27 mouse cellular contexts compared by ENCODE assay signal in the genomic region with DNA sequence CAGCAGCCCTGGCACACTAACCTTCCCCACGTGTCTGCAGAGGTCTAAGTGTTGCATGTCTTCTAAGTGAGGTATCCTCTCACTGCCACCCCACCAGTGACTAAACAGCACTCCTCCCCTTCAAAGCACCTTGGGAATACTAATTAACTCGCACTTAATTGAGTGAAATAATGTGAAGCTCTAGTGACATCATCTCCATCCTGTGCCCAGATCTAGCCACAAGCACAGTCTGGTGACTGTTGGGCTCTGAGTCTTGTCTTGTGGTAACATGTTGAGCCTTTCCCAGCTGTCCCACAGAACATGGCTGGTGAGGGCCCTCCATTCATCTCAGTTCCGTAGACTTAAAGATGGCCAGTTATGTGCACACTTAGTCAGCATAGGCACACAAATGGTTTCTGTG. TPM values are rescaled to one million over a fixed set of nuclear protein-coding genes. Genes with fewer than 3 reads are reported as not detected.
A peak's percentile ranks its signal among the peaks of the same experiment; 100 is the strongest.
DNase-seq lines count a peak whose midpoint lies in the region; ATAC-seq and TF ChIP-seq lines count a peak whose summit lies in the region.
"Had no signal": no experiment of that assay in that cellular context is flagged by ENCODE, and none has a peak within 500 bp of the region (broad histone marks: within the 10 kb centered on the region; RNA-seq: fewer than 3 reads in every experiment).

No protein-coding gene starts in this region.

- DNase-seq in hindbrain, embryonic 14.5 days (ENCODE audit: low spot score) = no peak
- peak; percentile 10 for DNase-seq in midbrain, postnatal 0 days (ENCODE audit: low spot score)
- DNase-seq in midbrain, embryonic 14.5 days = no peak
- DNase-seq in Muller cell, postnatal 12 days (ENCODE audit: inconsistent ontology term) = peak; percentile 19
- DNase-seq in lung, adult 18-20 months = no peak
- no peak for DNase-seq in adrenal gland, adult 2 months
- DNase-seq: adrenal gland, postnatal 10 days; adrenal gland, postnatal 25 days; cerebellum, adult 11 months; cerebellum, adult 18-20 months; cerebellum, adult 8-10 months; cerebellum, adult 9-11 months; cerebellum, postnatal 14 days; cerebellum, postnatal 36 days; embryo, embryonic 11 days had no signal

- H3K4me2 ChIP-seq in hindbrain, embryonic 16.5 days (ENCODE audit: low read length) = no peak overlapping the region
- H3K4me2 ChIP-seq in hindbrain, embryonic 14.5 days (replicated peaks) = no peak overlapping the region
- H3K4me2 ChIP-seq in midbrain, postnatal 0 days (ENCODE audit: low read depth, low read length, poor library complexity, severe bottlenecking) = no peak overlapping the region
- H3K4me2 ChIP-seq in midbrain, embryonic 14.5 days (ENCODE audit: low read length) = no peak overlapping the region
- H3K4me2 ChIP-seq: embryonic facial prominence, embryonic 13.5 days; embryonic facial prominence, embryonic 15.5 days; forebrain, embryonic 12.5 days had no signal

- no peak for TF ChIP-seq CTCF in midbrain, postnatal 0 days (IDR thresholded peaks at IDR 0.05)

- WGBS in hindbrain, embryonic 16.5 days = 71% methylated on average over 3 of the region's 3 CpGs
- 68% methylated on average over 3 of the region's 3 CpGs for WGBS in hindbrain, embryonic 14.5 days
- 78% methylated on average over 3 of the region's 3 CpGs for WGBS in midbrain, postnatal 0 days
- 71% methylated on average over 3 of the region's 3 CpGs for WGBS in midbrain, embryonic 14.5 days

- ATAC-seq in hindbrain, embryonic 16.5 days = 0 out of 2 replicates have a peak, but pooled peaks have one; percentile 24
- ATAC-seq in hindbrain, embryonic 14.5 days (ENCODE audit: low FRiP score) = no peak
- ATAC-seq in midbrain, postnatal 0 days (ENCODE audit: low FRiP score) = no peak
- ATAC-seq in midbrain, embryonic 14.5 days (ENCODE audit: low FRiP score, low TSS enrichment) = no peak
- ATAC-seq: activated CD4-positive, CD25-positive, alpha-beta regulatory T cell, adult 4 months; forebrain, embryonic 14.5 days; forebrain, embryonic 16.5 days had no signal

- no peaks in the 10 kb centered on the region for H3K36me3 ChIP-seq in hindbrain, embryonic 16.5 days (ENCODE audit: control insufficient read depth, insufficient read depth, low read length)
- 0 out of 2 replicates have a peak, but pooled peaks cover 3% of the 10 kb centered on the region for H3K36me3 ChIP-seq in hindbrain, embryonic 14.5 days (replicated peaks; ENCODE audit: control insufficient read depth, insufficient read depth)
- H3K36me3 ChIP-seq in midbrain, postnatal 0 days (ENCODE audit: insufficient read depth, low read length) = no peaks in the 10 kb centered on the region
- H3K36me3 ChIP-seq in midbrain, embryonic 14.5 days (ENCODE audit: control insufficient read depth, insufficient read depth, low read length) = no peaks in the 10 kb centered on the region
- H3K36me3 ChIP-seq: embryonic facial prominence, embryonic 13.5 days had no signal

- H3K4me3 ChIP-seq in hindbrain, embryonic 16.5 days (ENCODE audit: low read length) = no peak overlapping the region
- no peak overlapping the region for H3K4me3 ChIP-seq in hindbrain, embryonic 14.5 days (replicated peaks; ENCODE audit: low read length)
- no peak overlapping the region for H3K4me3 ChIP-seq in midbrain, postnatal 0 days (ENCODE audit: low read depth, low read length)
- H3K4me3 ChIP-seq in midbrain, embryonic 14.5 days (replicated peaks; ENCODE audit: low read depth, low read length) = no peak overlapping the region
- H3K4me3 ChIP-seq: embryonic facial prominence, embryonic 13.5 days; embryonic facial prominence, embryonic 15.5 days; erythroblast, embryonic 14.5 days; forebrain, embryonic 10.5 days; forebrain, embryonic 12.5 days had no signal

- H3K9ac ChIP-seq in hindbrain, embryonic 16.5 days (ENCODE audit: low read depth, low read length) = no peak overlapping the region
- no peak overlapping the region for H3K9ac ChIP-seq in hindbrain, embryonic 14.5 days
- no peak overlapping the region for H3K9ac ChIP-seq in midbrain, postnatal 0 days (replicated peaks; ENCODE audit: low read length, poor library complexity, severe bottlenecking)
- H3K9ac ChIP-seq in midbrain, embryonic 14.5 days (replicated peaks; ENCODE audit: low read length) = no peak overlapping the region
- H3K9ac ChIP-seq: embryonic facial prominence, embryonic 13.5 days; embryonic facial prominence, embryonic 15.5 days; forebrain, embryonic 12.5 days had no signal

- H3K9me3 ChIP-seq in hindbrain, embryonic 16.5 days (ENCODE audit: control insufficient read depth, low read length) = no peaks in the 10 kb centered on the region
- no peaks in the 10 kb centered on the region for H3K9me3 ChIP-seq in hindbrain, embryonic 14.5 days (ENCODE audit: control insufficient read depth, low read length)
- H3K9me3 ChIP-seq in midbrain, postnatal 0 days (ENCODE audit: low read length) = no peaks in the 10 kb centered on the region
- no peaks in the 10 kb centered on the region for H3K9me3 ChIP-seq in midbrain, embryonic 14.5 days (ENCODE audit: control insufficient read depth, low read length)
- H3K9me3 ChIP-seq: embryonic facial prominence, embryonic 13.5 days; embryonic facial prominence, embryonic 15.5 days; forebrain, embryonic 10.5 days; forebrain, embryonic 12.5 days had no signal

- no peaks in the 10 kb centered on the region for H3K27me3 ChIP-seq in hindbrain, embryonic 16.5 days (replicated peaks; ENCODE audit: control insufficient read depth, insufficient read depth, low read length)
- no peaks in the 10 kb centered on the region for H3K27me3 ChIP-seq in hindbrain, embryonic 14.5 days (ENCODE audit: control insufficient read depth, insufficient read depth, low read length)
- no peaks in the 10 kb centered on the region for H3K27me3 ChIP-seq in midbrain, postnatal 0 days (ENCODE audit: insufficient read depth, low read length)
- no peaks in the 10 kb centered on the region for H3K27me3 ChIP-seq in midbrain, embryonic 14.5 days (ENCODE audit: control insufficient read depth, insufficient read depth, low read length)
- H3K27me3 ChIP-seq: embryonic facial prominence, embryonic 13.5 days; embryonic facial prominence, embryonic 15.5 days; forebrain, embryonic 12.5 days had no signal

- no peak overlapping the region for H3K27ac ChIP-seq in hindbrain, embryonic 16.5 days (ENCODE audit: low read depth, low read length)
- no peak overlapping the region for H3K27ac ChIP-seq in hindbrain, embryonic 14.5 days
- H3K27ac ChIP-seq in midbrain, postnatal 0 days (ENCODE audit: low read depth, low read length) = no peak overlapping the region
- no peak overlapping the region for H3K27ac ChIP-seq in midbrain, embryonic 14.5 days (replicated peaks; ENCODE audit: low read depth, low read length)
- H3K27ac ChIP-seq: embryonic facial prominence, embryonic 13.5 days; embryonic facial prominence, embryonic 15.5 days; forebrain, embryonic 10.5 days; forebrain, embryonic 12.5 days had no signal

- no peaks in the 10 kb centered on the region for H3K4me1 ChIP-seq in hindbrain, embryonic 16.5 days (ENCODE audit: control insufficient read depth, insufficient read depth, low read depth, low read length)
- no peaks in the 10 kb centered on the region for H3K4me1 ChIP-seq in hindbrain, embryonic 14.5 days (replicated peaks; ENCODE audit: control insufficient read depth, insufficient read depth, low read length)
- H3K4me1 ChIP-seq in midbrain, postnatal 0 days (ENCODE audit: insufficient read depth, low read length) = no peaks in the 10 kb centered on the region
- H3K4me1 ChIP-seq in midbrain, embryonic 14.5 days (ENCODE audit: control insufficient read depth, insufficient read depth, low read length) = no peaks in the 10 kb centered on the region
- H3K4me1 ChIP-seq: embryonic facial prominence, embryonic 13.5 days; embryonic facial prominence, embryonic 15.5 days; forebrain, embryonic 10.5 days; forebrain, embryonic 12.5 days had no signal

RNA-seq across cellular contexts. Expression of a gene that starts 24.4 kb away (rescaled TPM):
- polyA plus RNA-seq in hindbrain, embryonic 16.5 days (2015; fragmentation: Nextera tagmentation; extraction: Ambion mirVana) = 1.3 and 2.0 TPM in 2 replicates
- polyA plus RNA-seq in hindbrain, embryonic 14.5 days (2014; fragmentation: Nextera tagmentation; extraction: Ambion mirVana) = 1.2 and 1.4 TPM in 2 replicates
- 0.33 and 1.7 TPM in 2 replicates for total RNA-seq in midbrain, postnatal 0 days (2014; rRNA removed)
- 0.84 and 0.96 TPM in 2 replicates for polyA plus RNA-seq in midbrain, postnatal 0 days (2015; fragmentation: Nextera tagmentation; extraction: Ambion mirVana)
- 0.39 and 0.71 TPM in 2 replicates for polyA plus RNA-seq in midbrain, embryonic 14.5 days (2014; fragmentation: Nextera tagmentation; extraction: Ambion mirVana)
- 1 to 10 TPM; 2.4 to 3.6 TPM for total RNA-seq in adrenal gland, adult 2 months (2021)
- 2.4 and 2.5 TPM in 2 replicates for polyA plus RNA-seq in adrenal gland, adult 2 months (2012; rRNA removed)
- total RNA-seq: common myeloid progenitor, adult 5-6 weeks; MEL had no signal
- polyA plus RNA-seq: activated CD4-positive, CD25-positive, alpha-beta regulatory T cell, adult 4 months; C2C12 had no signal

RNA-seq across cellular contexts. Expression of a gene that starts 44.4 kb away (rescaled TPM):
- 51.2 and 54.5 TPM in 2 replicates for polyA plus RNA-seq in hindbrain, embryonic 16.5 days (2015; fragmentation: Nextera tagmentation; extraction: Ambion mirVana)
- 51.0 and 58.6 TPM in 2 replicates for polyA plus RNA-seq in hindbrain, embryonic 14.5 days (2014; fragmentation: Nextera tagmentation; extraction: Ambion mirVana)
- total RNA-seq in midbrain, postnatal 0 days (2014; rRNA removed) = 41.5 and 43.8 TPM in 2 replicates
- polyA plus RNA-seq in midbrain, postnatal 0 days (2015; fragmentation: Nextera tagmentation; extraction: Ambion mirVana) = 42.6 and 45.4 TPM in 2 replicates
- polyA plus RNA-seq in midbrain, embryonic 14.5 days (2014; fragmentation: Nextera tagmentation; extraction: Ambion mirVana) = 48.1 and 48.8 TPM in 2 replicates
- total RNA-seq in adrenal gland, adult 2 months (2021) = 10 to 100 TPM; 35.5 to 69.9 TPM
- polyA plus RNA-seq in adrenal gland, adult 2 months (2012; rRNA removed) = 10.7 and 18.0 TPM in 2 replicates

RNA-seq across cellular contexts. Expression of a gene that starts 44.5 kb away (rescaled TPM):
- 66.8 and 70.1 TPM in 2 replicates for polyA plus RNA-seq in hindbrain, embryonic 16.5 days (2015; fragmentation: Nextera tagmentation; extraction: Ambion mirVana)
- 78.6 and 81.5 TPM in 2 replicates for polyA plus RNA-seq in hindbrain, embryonic 14.5 days (2014; fragmentation: Nextera tagmentation; extraction: Ambion mirVana)
- 21.5 and 23.4 TPM in 2 replicates for total RNA-seq in midbrain, postnatal 0 days (2014; rRNA removed)
- polyA plus RNA-seq in midbrain, postnatal 0 days (2015; fragmentation: Nextera tagmentation; extraction: Ambion mirVana) = 63.7 and 67.0 TPM in 2 replicates
- polyA plus RNA-seq in midbrain, embryonic 14.5 days (2014; fragmentation: Nextera tagmentation; extraction: Ambion mirVana) = 83.7 and 85.9 TPM in 2 replicates
- total RNA-seq in adrenal gland, adult 2 months (2021) = 10 to 100 TPM; 44.1 to 53.6 TPM
- polyA plus RNA-seq in adrenal gland, adult 2 months (2012; rRNA removed) = 1.6 and 2.1 TPM in 2 replicates

Comparison
In these comparisons a context has a peak if more than half of its experiments do, and no peak if none do; other contexts are left out.
1. DNase-seq: peak in midbrain, postnatal 0 days (single experiment) and Muller cell, postnatal 12 days (single experiment); none in hindbrain, embryonic 14.5 days (single experiment), midbrain, embryonic 14.5 days (single experiment), lung, adult 18-20 months (0 of 2) and adrenal gland, adult 2 months (single experiment).
2. RNA of a gene that starts 44.5 kb away (polyA plus RNA-seq): 83.7 to 85.9 TPM in midbrain, embryonic 14.5 days, 78.6 to 81.5 TPM in hindbrain, embryonic 14.5 days, 66.8 to 70.1 TPM in hindbrain, embryonic 16.5 days and 63.7 to 67.0 TPM in midbrain, postnatal 0 days; 1.6 to 2.1 TPM in adrenal gland, adult 2 months; every median in the first group is over 10 times any median in the second.